8 mouse cellular contexts compared by ENCODE assay signal in the genomic region with DNA sequence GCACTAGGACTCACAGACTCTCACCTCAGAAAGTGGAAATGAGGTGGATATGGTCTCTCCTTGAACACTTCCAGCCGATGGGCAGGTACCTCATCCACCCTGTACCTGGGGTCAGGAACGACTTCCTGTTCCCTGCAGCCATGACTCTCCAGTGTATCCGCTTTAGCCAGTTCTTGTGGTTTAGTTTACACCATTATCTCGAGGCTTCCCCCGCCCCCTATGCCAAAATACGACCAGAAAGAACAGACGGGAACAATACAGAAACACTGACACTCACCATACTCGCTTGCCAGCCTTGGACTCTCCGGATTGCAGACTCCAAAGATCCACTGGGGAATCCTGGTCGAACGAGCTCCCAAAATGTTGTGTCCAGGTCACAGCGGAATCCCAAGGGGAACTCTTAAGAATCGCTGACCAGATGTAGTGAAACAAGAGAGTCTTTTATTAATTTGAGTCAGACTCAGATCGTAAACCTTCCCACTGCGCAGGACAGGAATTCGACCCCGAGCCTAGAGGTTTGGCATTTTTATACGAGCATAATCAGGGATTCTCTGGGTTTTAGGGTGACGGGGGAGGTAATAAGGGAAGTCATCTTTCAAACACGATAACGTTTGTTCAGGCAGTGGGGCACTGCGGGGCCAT. TPM values are rescaled to one million over a fixed set of nuclear protein-coding genes. Genes with fewer than 3 reads are reported as not detected.
DNase-seq lines count a peak whose midpoint lies in the region; ATAC-seq and TF ChIP-seq lines count a peak whose summit lies in the region.

No protein-coding gene starts in this region.

- H3K27me3 ChIP-seq in kidney, postnatal 0 days (ENCODE audit: insufficient read depth, low read length) = no peaks in the 10 kb centered on the region; the same call in 1 of the 2 replicates

- H3K36me3 ChIP-seq in kidney, postnatal 0 days (ENCODE audit: insufficient read depth, low read length) = no peaks in the 10 kb centered on the region

- ATAC-seq in kidney, postnatal 0 days (replicated peaks; ENCODE audit: low FRiP score, low read depth) = no peak
- peak; percentile 33; the same call in 1 of the 2 replicates for ATAC-seq in common myeloid progenitor, adult 5-6 weeks (replicated peaks; ENCODE audit: low read depth, poor library complexity, severe bottlenecking)
- peak; percentile 26 to 30; a peak in 2 of 4 replicates for ATAC-seq in hematopoietic stem cell, adult 5-6 weeks (replicated peaks in 1 of 2; ENCODE audit: insufficient read depth in 1 of 2, low FRiP score in 2 of 2, low TSS enrichment in 1 of 2, low read depth in 1 of 2, poor library complexity in 2 of 2, severe bottlenecking in 2 of 2)
- no peak for ATAC-seq in monocyte, adult 5-6 weeks (replicated peaks; ENCODE audit: insufficient number of reproducible peaks, low FRiP score, low TSS enrichment, poor library complexity, severe bottlenecking)

- no peak for TF ChIP-seq CTCF in kidney, postnatal 0 days (IDR thresholded peaks at IDR 0.05; ENCODE audit: low read depth)

- DNase-seq in kidney, postnatal 0 days (ENCODE audit: low spot score) = peak; percentile 17
- DNase-seq in kidney, adult 9 months = no peak
- DNase-seq in mesoderm, embryonic 11.5 days (ENCODE audit: low read depth, low spot score) = peak; percentile 58
- no peak for DNase-seq in natural killer cell, adult 2 months (ENCODE audit: low spot score in 2 of 2)
- DNase-seq in gastrocnemius, adult 8-10 months (ENCODE audit: low spot score in 2 of 2) = no peak

- peak overlapping the region; percentile 65 for H3K4me2 ChIP-seq in kidney, postnatal 0 days (ENCODE audit: low read length)

- H3K4me1 ChIP-seq in kidney, postnatal 0 days (replicated peaks; ENCODE audit: insufficient read depth, low read length) = no peaks in the 10 kb centered on the region

- H3K4me3 ChIP-seq in kidney, postnatal 0 days (replicated peaks; ENCODE audit: low read depth, low read length) = peak overlapping the region; percentile 26

- 16% methylated on average over 22 of the region's 22 CpGs for WGBS in kidney, postnatal 0 days

- H3K9ac ChIP-seq in kidney, postnatal 0 days (ENCODE audit: low read depth, low read length) = peak overlapping the region; percentile 40; the same call in 1 of the 2 replicates

- no peak overlapping the region for H3K27ac ChIP-seq in kidney, postnatal 0 days

- no peaks in the 10 kb centered on the region for H3K9me3 ChIP-seq in kidney, postnatal 0 days (replicated peaks; ENCODE audit: low read length)

RNA-seq across cellular contexts. Expression of a gene that starts 49.4 kb away (rescaled TPM):
- 10.0 and 10.1 TPM in 2 replicates for polyA plus RNA-seq in kidney, postnatal 0 days (2015; fragmentation: Nextera tagmentation; extraction: Ambion mirVana)
- total RNA-seq in common myeloid progenitor, adult 5-6 weeks (2017) = 21.4 and 23.9 TPM in 2 replicates
- 12.8 and 19.6 TPM in 2 replicates for total RNA-seq in hematopoietic stem cell, adult 5-6 weeks (2017)
- total RNA-seq in monocyte, adult 5-6 weeks (2017) = 19.6 to 23.9 TPM (median 23.2 TPM) in 3 replicates
- total RNA-seq in gastrocnemius, adult 8-10 months (2022) = 10 to 100 TPM; 38.7 to 56.1 (median 46.4) TPM

RNA-seq across cellular contexts. Expression of a gene that starts 55.4 kb away (rescaled TPM):
- 56.8 and 58.9 TPM in 2 replicates for polyA plus RNA-seq in kidney, postnatal 0 days (2015; fragmentation: Nextera tagmentation; extraction: Ambion mirVana)
- 231 and 281 TPM in 2 replicates for total RNA-seq in common myeloid progenitor, adult 5-6 weeks (2017)
- 134 and 215 TPM in 2 replicates for total RNA-seq in hematopoietic stem cell, adult 5-6 weeks (2017)
- total RNA-seq in monocyte, adult 5-6 weeks (2017) = 45.3 to 56.4 TPM (median 53.7 TPM) in 3 replicates
- total RNA-seq in gastrocnemius, adult 8-10 months (2022) = 10 to 100 TPM; 14.0 to 19.3 (median 18.6) TPM

Comparison
In these comparisons a context has a peak if more than half of its experiments do, and no peak if none do; other contexts are left out.
1. DNase-seq: peak in kidney, postnatal 0 days (single experiment) and mesoderm, embryonic 11.5 days (single experiment); none in kidney, adult 9 months (single experiment), natural killer cell, adult 2 months (0 of 2) and gastrocnemius, adult 8-10 months (0 of 2).
2. ATAC-seq: peak in common myeloid progenitor, adult 5-6 weeks (single experiment) and hematopoietic stem cell, adult 5-6 weeks (2 of 2); none in kidney, postnatal 0 days (single experiment) and monocyte, adult 5-6 weeks (single experiment).